Mouse (Mus musculus) frontal cortex, adult 2 months (tissue): ENCODE data around the gene Slf2. TPM values are rescaled to one million over a fixed set of nuclear protein-coding genes. Genes with fewer than 3 reads are reported as not detected.

Experiments
- DNase-seq, 2 experiments: peaks; one replicate each; pipeline ENCODE4 v3.0.0; 2022; ENCODE audit warnings: low spot score in 1 of 2; ENCODE audit errors: extremely low spot score in 1 of 2
- polyA plus RNA-seq: library from polyadenylated mRNA; depleted of rRNA; stranded (reverse); fragments of >200 nt; gene quantifications from 2 replicates; pipeline ENCODE4 v1.2.3, GENCODE M21; 2012; rRNA removed

Gene Slf2
- polyA plus RNA-seq = 39.7 and 46.4 TPM in 2 replicates

GRCm38 (mm10) chr19:44930744-44931453 is at the start of gene Slf2:
TSS of gene Slf2 (plus strand) at chr19:44931151.
- peak; percentile 98 to 100 for DNase-seq

GRCm38 (mm10) chr19:44882552-44883024 is 48.4 kb upstream of the Slf2 start:
- no peak for DNase-seq

- DNase-seq = no peak
Measured at GRCm38 (mm10) chr19:44884331-44884730, 46.6 kb upstream of the Slf2 start.

DNA sequence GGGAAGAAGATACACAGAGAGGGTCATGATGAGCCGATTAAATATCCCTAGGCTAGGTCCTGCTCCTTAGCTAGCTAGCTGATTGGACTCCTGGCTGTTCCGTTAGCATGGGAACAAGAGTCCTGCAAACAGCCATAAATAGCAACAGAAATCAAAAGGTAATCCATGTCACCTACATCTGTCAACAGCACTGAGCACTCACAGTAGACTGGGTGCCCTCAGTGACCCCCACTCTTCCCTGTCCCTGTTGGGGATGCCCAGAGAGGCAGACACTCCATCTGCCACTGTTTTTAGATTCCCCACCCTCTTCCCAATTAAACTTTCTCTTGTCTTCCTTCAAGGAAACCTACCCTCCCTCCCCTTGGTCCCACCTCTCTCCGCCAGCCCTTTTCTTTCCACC is 44.5 kb upstream of the Slf2 start:
- no peak for DNase-seq

GRCm38 (mm10) chr19:44887679-44888235 is 43.2 kb upstream of the Slf2 start:
- DNase-seq = peak in 1 of 2 experiments; percentile 79

- DNase-seq = no peak
Measured at GRCm38 (mm10) chr19:44889548-44889947, 41.4 kb upstream of the Slf2 start.

DNA sequence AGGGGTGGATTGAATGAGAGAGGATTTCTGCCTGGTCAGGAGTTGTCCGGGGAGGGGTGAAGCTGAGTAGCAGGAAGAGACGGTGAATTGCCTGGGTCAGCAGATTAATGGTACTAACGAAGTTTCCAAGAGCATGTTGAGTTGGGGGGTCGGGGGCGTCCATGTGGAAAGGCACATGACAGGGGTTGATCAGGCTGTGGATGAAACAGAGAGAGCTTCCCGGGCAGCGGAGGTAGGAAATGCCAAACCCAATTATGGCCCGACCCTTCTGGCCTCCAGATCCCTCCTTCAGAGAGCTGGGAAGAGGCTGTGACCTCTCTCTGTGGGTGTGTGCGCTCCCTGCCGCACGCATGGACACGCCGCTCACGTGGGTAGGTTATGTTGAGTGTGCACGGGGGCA is 39.5 kb upstream of the Slf2 start:
- DNase-seq = no peak

DNA sequence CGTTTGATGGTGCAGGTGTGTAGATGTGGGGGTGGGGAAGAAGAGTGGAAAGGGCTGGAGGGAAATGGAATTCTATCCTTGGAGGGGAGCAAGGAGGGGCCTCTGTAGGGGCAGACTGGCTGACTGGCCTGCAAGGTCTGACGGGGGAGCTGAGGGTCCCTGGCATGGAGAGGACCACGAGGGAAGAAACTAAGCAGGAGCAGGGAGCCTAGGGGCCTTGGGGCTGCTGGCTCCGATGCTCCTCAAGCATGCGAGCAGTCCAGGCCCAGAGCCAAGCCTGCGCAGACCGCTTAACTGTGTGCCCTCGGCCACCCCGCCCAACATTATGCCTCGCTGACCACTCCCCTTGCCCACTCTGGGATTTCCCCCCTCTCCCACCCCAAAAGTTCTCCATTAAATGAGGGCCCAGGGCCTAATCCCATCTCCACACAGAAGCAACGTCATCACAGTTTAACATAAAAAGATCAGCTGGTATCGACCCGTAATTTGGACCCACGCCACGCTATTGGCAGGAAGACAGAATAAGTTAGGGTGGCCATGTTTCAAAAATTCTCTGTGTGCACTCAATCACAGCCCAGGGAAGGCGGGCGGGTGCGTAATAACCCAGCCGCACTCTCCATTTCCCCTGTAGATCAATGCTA is 37.6 kb upstream of the Slf2 start:
- DNase-seq = no peak

DNA sequence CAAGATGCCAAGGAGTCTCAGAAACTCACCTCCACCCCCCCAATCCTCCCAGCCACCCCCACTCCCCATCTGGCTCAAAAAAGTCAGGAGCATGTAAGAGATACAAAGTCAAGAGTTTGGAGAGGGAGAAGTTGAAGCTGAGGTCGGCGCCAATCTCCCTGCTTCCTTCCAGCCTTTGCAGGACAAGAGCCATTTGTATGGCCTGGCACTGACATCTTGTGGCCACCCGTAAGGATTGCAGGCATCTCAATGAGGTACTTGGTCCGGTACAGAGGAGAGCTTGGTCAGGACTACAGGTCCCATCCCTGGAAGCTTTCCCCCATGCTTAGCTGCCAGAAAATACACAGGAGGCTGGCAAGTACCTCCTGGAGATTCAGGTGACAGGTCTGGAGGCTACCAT is 35.7 kb upstream of the Slf2 start:
- peak in 1 of 2 experiments; percentile 81 for DNase-seq

DNA sequence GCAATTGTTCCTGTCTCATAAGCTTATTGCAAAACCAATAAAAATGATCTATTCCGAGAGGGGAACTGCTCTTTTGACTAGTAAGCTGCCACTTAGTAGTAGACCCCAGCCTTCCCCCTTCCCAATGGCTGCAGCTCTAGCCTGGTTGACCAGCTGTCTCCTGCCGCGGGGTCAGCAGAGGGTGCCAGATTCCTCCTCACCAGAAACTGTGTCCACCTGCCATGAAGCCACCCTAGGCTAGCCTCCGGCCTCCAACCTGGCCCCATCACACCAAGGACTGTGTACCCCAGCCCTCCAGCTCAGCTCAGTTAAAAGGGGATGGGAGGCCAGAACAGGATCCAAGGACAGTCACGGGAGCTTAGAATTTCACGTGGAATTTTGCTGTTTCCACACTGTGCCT is 34.5 kb upstream of the Slf2 start:
- DNase-seq = no peak

- no peak for DNase-seq
Measured at GRCm38 (mm10) chr19:44897521-44897920, 33.4 kb upstream of the Slf2 start.

GRCm38 (mm10) chr19:44898646-44899045 is 32.3 kb upstream of the Slf2 start:
- DNase-seq = no peak

DNA sequence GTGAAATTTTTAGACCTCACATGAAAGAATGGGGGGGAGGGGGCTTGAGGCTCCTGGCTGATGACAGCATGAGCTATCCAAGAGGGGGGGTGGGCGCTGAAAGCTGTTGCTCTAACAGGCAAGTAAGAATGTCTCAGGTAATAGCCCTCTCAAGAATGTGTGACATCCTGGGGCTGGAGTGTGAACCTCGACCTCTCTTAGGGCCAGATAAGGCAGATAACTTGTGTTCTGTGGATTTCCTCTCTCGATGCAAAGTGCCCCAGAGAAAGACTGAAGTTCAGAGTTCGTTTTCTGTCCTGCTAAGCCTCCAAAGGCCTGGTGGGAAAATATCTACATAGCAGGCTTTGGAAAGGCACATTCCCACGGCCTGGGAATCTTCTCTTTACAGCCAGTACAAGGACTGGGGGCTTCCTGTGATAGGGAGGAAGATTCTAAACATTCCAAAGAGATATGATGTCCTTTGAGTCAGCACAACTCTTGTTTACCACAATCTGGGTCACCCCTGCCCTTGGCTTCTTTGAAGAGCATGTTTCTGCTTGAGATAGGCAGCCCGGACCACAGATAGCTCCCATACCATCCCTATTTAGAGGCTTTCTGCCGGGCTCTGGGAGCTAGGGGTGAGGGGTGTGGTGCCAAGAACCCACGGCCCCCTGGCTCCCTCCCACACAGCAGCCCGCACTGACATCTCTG is 31.7 kb upstream of the Slf2 start:
- no peak for DNase-seq

GRCm38 (mm10) chr19:44899947-44900773 is 30.8 kb upstream of the Slf2 start:
- DNase-seq = no peak

GRCm38 (mm10) chr19:44901047-44901446 is 29.9 kb upstream of the Slf2 start:
- no peak for DNase-seq

GRCm38 (mm10) chr19:44902324-44902723 is 28.6 kb upstream of the Slf2 start:
- DNase-seq = no peak

DNA sequence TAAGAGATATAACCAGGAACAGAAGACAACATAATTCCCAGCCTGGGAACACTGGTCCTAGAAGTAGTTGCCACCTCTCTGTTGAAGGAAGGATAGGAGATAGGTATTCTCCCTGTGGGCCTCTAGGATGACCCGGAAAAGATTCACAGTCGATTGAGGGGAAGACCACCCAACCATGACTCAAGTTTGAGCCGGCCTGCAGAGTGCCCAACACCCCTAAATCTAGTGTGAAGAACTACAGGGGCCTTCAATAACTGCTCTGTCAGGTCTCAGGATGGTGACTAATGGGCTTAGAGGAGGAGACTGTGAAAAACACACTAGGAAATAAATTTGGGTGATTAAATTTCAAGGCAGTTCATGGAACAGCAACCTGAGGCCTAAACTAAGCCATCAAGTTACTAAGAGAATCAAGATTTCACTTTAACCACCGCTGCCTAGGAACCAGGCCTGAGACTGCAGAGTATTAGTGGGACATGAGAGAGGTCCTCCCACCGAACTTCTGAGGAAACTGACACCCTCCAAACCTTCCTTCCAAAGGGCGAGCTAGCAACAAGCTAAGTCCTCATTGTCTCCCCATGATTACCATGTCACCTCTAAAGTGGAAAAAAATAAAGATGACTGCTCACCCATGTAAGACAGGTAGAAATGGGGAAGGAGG is 27.5 kb upstream of the Slf2 start:
- no peak for DNase-seq

- no peak for DNase-seq
Measured at GRCm38 (mm10) chr19:44904141-44904720, 26.7 kb upstream of the Slf2 start.

- no peak for DNase-seq
Measured at GRCm38 (mm10) chr19:44905316-44905715, 25.6 kb upstream of the Slf2 start.
